Mouse (Mus musculus) bone marrow macrophage, adult 2 months (primary cell): ENCODE data around the gene Serpinb6c. TPM values are rescaled to one million over a fixed set of nuclear protein-coding genes. Genes with fewer than 3 reads are reported as not detected.
A peak's percentile ranks its signal among the peaks of the same experiment; 100 is the strongest.

Source experiments
- H3K27ac ChIP-seq: 2 replicates; pipeline ENCODE4 v1.5.1; 2012; ENCODE audit warnings: low read depth, low read length; ENCODE audit not compliant: insufficient read depth
- H3K4me1 ChIP-seq: 2 replicates; pipeline ENCODE4 v1.6.1; 2012; ENCODE audit warnings: low read length; ENCODE audit not compliant: control insufficient read depth, insufficient read depth
- H3K4me3 ChIP-seq: 2 replicates; pipeline ENCODE4 v1.5.1; 2012; ENCODE audit warnings: mild to moderate bottlenecking, low read length, moderate library complexity; ENCODE audit not compliant: insufficient read depth
- CTCF ChIP-seq: IDR thresholded peaks from 2 replicates; pipeline ENCODE4 v1.5.1; 2012; ENCODE audit warnings: low read depth, mild to moderate bottlenecking, low read length, moderate library complexity
- POLR2A ChIP-seq: IDR thresholded peaks from 2 replicates; pipeline ENCODE4 v1.6.1; 2012; ENCODE audit warnings: mild to moderate bottlenecking, low read depth, low read length, borderline replicate concordance
- polyA plus RNA-seq: library from polyadenylated mRNA; stranded (reverse); fragments of >200 nt; gene quantifications from 2 replicates; pipeline ENCODE4 v1.2.4, GENCODE M21; 2012; ENCODE audit not compliant: missing spikeins, insufficient read depth, insufficient read length

Gene Serpinb6c
- polyA plus RNA-seq, 1 experiment, result not detected

DNA sequence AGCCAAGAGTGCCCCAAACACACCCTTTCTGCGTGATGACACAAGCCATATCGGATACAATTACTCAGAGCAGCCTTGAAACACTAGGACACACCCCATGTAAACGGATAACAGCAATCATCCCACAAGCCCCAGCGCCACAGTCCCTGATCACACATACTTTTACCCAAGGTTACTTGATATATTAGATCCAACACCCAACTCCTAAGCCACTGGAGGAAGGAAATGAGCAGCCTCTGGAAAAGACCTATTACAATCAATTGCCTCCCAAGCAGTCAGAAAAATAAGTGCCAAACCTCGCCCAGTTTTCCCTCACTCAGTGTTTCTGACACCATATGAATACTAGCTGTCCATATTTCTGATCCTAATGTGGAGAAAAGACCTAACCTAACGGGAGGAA is 29.2 kb upstream of the Serpinb6c start:
- TF ChIP-seq CTCF (no peak), POLR2A (no peak)
- peak overlapping the region; percentile 76 for H3K27ac ChIP-seq
- peaks cover 43% of the 10 kb centered on the region for H3K4me1 ChIP-seq
- H3K4me3 ChIP-seq, result peak overlapping the region; percentile 93

DNA sequence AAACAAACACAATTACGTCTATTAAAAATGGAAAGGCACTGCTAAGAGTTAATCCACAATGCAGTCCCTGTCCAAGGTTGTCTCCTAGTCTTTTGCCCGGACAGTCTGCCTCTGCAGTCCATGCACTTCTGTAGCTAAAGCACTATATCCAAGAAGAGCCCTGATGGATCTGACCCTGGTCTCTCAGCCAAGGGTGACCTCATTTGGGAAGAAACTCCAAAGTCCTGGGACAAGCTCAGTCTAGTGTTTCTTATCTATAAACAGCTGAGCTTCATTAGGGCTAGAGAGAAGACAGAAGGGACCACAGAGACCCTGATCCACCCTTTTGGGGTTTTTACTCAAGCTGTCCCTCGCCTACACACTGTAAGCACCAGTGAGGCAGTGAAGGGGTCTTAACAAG is 25.4 kb upstream of the Serpinb6c start:
- peak overlapping the region; percentile 94 for H3K27ac ChIP-seq
- no peak overlapping the region for H3K4me3 ChIP-seq
- TF ChIP-seq CTCF (no peak), POLR2A (no peak)

DNA sequence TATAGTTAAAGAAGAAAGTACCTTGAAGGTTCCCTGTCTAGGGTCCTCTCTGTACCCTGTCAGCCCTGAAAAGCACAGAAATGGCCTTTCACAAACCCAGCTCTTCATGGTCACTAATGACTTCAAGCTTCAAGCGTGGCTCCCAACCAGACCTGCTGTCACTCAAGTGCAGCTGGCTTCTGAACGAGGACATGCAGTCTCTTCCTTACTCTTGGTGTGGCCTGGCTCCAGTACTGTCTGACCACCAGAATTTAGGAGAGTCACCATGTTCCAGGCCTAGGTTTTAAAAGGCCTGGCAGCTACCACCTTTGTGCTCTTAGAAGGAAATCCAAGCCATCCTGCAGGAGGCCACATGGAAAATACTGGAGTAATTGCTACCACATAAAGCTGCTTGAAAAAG is 24.8 kb upstream of the Serpinb6c start:
- H3K4me3 ChIP-seq, result no peak overlapping the region
- peaks cover 38% of the 10 kb centered on the region for H3K4me1 ChIP-seq
- no peak overlapping the region for H3K27ac ChIP-seq
- no peak for TF ChIP-seq POLR2A

More for the DNA sequence above, 25.4 kb upstream of the Serpinb6c start:
- peaks cover 38% of the 10 kb centered on the region for H3K4me1 ChIP-seq

DNA sequence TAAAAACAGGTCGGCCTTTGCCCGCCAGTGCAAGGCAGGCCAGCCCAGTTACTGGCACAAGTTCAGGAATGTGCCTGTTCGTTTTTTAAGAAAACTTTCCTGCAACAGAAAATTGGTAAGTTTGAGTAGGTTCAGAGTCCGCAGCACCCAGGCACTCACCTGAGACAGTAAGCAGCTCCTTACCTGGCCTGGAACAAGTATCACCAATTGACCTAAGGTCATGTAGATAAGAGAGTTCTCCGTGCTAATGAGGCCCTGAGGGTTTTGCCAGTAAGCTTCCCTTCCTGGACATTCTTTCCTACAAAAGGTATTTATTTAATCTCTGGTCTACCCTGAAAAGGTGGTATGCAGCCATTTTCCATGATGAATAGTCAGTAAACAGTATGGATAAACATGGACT is 16.2 kb upstream of the Serpinb6c start:
- no peak for TF ChIP-seq POLR2A
- TF ChIP-seq CTCF, result no peak
- Histone ChIP-seq H3K4me1 (no peaks in the 10 kb centered on the region), H3K4me3 (no peak overlapping the region), H3K27ac (no peak overlapping the region)

DNA sequence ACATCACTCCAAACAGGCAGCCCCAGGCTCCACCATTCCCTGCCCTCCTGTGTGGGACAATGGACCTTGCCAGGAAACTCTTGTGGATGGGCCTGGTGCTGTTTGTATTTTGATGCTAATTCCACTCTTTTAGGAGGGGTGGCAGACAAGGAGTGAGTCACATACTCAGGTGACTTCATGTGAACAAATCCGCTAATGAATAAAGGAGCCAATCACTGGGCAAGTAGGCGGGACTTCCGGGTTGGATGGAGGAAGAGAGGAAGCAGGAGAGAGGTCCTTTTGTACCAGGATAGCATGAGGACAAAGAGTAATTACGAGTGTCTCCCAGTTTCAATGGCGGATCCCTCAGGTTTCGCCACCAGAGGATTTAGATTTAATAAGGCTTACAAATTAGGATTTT is 15.5 kb upstream of the Serpinb6c start:
- Histone ChIP-seq H3K4me1 (no peaks in the 10 kb centered on the region), H3K27ac (no peak overlapping the region), H3K4me3 (no peak overlapping the region)
- TF ChIP-seq CTCF (no peak), POLR2A (no peak)

DNA sequence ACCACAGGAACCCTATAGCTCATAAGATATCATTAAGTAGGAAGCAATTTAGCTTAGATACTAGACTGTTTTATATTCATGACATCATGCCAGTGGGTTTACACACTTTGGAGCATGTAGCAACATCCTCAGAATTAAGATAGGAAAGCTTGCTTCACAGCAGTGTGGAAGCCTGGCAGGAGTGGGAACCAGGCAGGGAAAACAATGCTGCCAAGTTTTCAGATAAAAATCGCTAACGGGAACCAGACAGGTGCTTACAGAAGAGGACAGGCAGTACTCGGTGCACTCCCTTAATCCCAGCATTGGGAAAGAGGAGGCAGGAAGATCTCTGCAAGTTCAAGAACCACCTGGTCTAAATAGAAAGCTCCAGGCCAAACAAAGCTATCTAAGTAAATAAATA is 1.3 kb upstream of the Serpinb6c start:
- Histone ChIP-seq H3K27ac (no peak overlapping the region), H3K4me3 (no peak overlapping the region), H3K4me1 (no peaks in the 10 kb centered on the region)
- TF ChIP-seq CTCF, result no peak
- TF ChIP-seq POLR2A, result no peak

DNA sequence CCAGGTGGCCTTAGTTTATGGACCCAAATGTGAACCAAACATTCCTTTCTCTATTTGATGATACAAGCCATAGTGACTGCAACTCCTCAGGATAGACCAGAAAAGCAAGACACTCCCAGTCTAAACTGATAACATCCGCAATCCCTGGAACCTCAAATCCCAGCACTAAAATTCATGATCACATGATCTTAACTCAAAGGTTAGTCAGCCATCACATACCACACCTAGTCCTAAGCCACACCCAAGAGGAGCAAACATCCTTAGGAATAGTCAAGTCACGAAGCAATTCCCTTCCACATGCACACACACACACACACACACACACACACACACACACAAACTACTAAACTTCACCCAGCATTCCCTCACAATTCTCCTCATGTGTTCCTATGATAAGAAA is 2.2 kb downstream of the Serpinb6c start:
- TF ChIP-seq POLR2A (no peak), CTCF (no peak)
- no peaks in the 10 kb centered on the region for H3K4me1 ChIP-seq
- H3K4me3 ChIP-seq, result no peak overlapping the region
- H3K27ac ChIP-seq, result no peak overlapping the region

DNA sequence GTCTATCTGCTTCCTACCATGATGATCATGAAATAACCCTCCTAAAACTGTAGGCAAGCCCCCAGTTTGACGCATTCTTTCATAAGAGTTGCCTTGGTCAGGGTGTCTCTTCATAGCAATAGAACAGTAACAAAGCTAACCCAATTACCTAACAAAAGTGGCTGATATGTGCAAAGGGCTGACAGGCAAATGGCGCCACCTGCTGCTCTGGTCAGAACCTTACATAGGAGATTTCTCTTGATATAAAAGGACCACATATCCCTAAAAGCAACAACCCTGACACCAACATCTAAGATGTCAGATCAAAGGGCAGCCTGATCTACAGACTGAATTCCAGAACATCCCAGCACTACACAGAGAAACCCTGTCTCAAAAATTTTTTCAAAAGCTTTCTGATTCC is 11.3 kb downstream of the Serpinb6c start:
- Histone ChIP-seq H3K4me1 (no peaks in the 10 kb centered on the region), H3K27ac (no peak overlapping the region), H3K4me3 (no peak overlapping the region)
- TF ChIP-seq CTCF, result peak; percentile 35
- no peak for TF ChIP-seq POLR2A

DNA sequence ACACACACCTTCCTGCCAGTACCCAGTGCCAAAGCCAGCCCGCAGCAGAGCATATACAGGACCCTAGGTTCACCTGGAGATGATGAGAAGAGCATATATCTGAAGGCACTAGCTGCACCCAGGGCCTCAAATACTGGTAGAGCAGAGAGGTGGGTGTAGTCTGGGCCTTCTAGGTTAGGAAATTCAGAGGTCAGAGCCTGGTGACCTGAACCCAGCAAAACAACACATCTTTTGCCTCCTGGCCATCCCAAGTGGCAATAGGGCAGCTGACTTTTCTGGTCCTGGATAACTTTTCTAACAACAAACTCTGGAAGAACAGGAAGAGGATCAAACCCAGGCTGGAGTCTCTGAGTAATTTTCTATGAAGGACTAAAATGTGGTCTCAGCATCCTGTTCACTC is 62.2 kb downstream of the Serpinb6c start, which contains the start of gene Serpinb6e:
Gene Serpinb6e, minus strand, starts transcription at position 101 of the 400 bp plus-strand sequence.
- H3K27ac ChIP-seq, result no peak within 1 kb of the TSS
- TF ChIP-seq POLR2A (no peak), CTCF (no peak)
- H3K4me3 ChIP-seq, result no peak within 1 kb of the TSS
- no peaks in the 10 kb centered on the region for H3K4me1 ChIP-seq

DNA sequence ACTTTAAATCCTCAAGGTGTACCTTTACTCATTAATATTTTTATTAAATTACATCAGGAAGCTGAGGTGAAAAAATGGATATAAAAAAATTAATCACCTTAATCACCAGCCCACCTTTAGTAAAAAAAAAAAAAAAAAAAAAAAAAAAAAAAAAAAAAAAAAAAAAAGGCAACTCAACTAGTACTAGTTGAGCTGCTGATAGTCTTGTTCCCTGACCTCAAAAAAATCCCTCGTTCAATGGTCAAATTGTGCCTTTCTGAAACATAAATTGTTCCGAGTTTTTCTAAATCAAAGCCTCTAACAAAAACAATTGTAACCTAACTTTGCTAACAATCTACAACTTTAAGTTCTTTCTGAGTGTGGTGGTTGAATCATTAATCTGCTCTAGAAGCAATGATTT is 74.8 kb downstream of the Serpinb6c start:
- TF ChIP-seq CTCF, result no peak
- no peak for TF ChIP-seq POLR2A
- H3K4me1 ChIP-seq, result no peaks in the 10 kb centered on the region
- no peak overlapping the region for H3K27ac ChIP-seq
- H3K4me3 ChIP-seq, result no peak overlapping the region

Other genes starting within 250 kb of the Serpinb6c start
- gene Serpinb6d, start 244.3 kb downstream of the Serpinb6c start, polyA plus RNA-seq, result not detected in 2 replicates
- not detected in 2 replicates for gene Serpinb6e, start 62.3 kb downstream of the Serpinb6c start, polyA plus RNA-seq
- 39.9 and 41.2 TPM in 2 replicates for gene Nqo2, start 59.0 kb upstream of the Serpinb6c start, polyA plus RNA-seq
- gene Ripk1, start 96.7 kb upstream of the Serpinb6c start, polyA plus RNA-seq, result 53.5 and 63.4 TPM in 2 replicates
- gene Serpinb6a, start 97.1 kb upstream of the Serpinb6c start, polyA plus RNA-seq, result 737 and 743 TPM in 2 replicates
- 44.5 and 48.4 TPM in 2 replicates for gene Bphl, start 131.9 kb upstream of the Serpinb6c start, polyA plus RNA-seq
- gene Tubb2a, start 172.3 kb upstream of the Serpinb6c start, polyA plus RNA-seq, result 77.8 and 92.5 TPM in 2 replicates
- 0.60 and 0.94 TPM in 2 replicates for gene Tubb2b, start 224.8 kb upstream of the Serpinb6c start, polyA plus RNA-seq